Comparison of ENCODE assay signal across 17 mouse cellular contexts in genomic region chr3:80533706-80534349, GRCm38 (mm10).
DNase-seq lines count a peak whose midpoint lies in the region; ATAC-seq lines count a peak whose summit lies in the region.
"Had no signal": no experiment of that assay in that cellular context is flagged by ENCODE, and none has a peak within 500 bp of the region (broad histone marks: within the 10 kb centered on the region; RNA-seq: fewer than 3 reads in every experiment).

No protein-coding gene starts in this region.

- H3K27ac ChIP-seq in heart, embryonic 12.5 days (ENCODE audit: poor library complexity, severe bottlenecking) = no peak overlapping the region
- H3K27ac ChIP-seq: kidney, postnatal 0 days; macrophage; neural tube, embryonic 13.5 days had no signal

- H3K36me3 ChIP-seq in heart, embryonic 12.5 days = no peaks in the 10 kb centered on the region
- H3K36me3 ChIP-seq: neural tube, embryonic 13.5 days had no signal

- peak; percentile 16 to 68 for DNase-seq in layer of hippocampus, adult 18-20 months (ENCODE audit: low spot score in 2 of 2)
- no peak for DNase-seq in layer of hippocampus, adult 9-10 months (ENCODE audit: low spot score)
- DNase-seq in cerebellum, adult 9-11 months = peak; percentile 9
- peak; percentile 34 to 35 for DNase-seq in layer of hippocampus, adult 8-10 months (ENCODE audit: low spot score in 2 of 2)
- DNase-seq in right cerebral cortex, postnatal 10 days (ENCODE audit: low spot score in 2 of 2) = peak; percentile 37 to 62
- no peak for DNase-seq in spleen, adult 12 weeks (ENCODE audit: low spot score)
- no peak for DNase-seq in gastrocnemius, postnatal 10 days
- DNase-seq: adrenal gland, adult 2 months; heart, postnatal 36 days; thymus, postnatal 36 days had no signal

- no peak for ATAC-seq in heart, embryonic 12.5 days (ENCODE audit: insufficient number of reproducible peaks, low FRiP score)
- ATAC-seq: midbrain, embryonic 16.5 days; Patski had no signal

- H3K9me3 ChIP-seq in heart, embryonic 12.5 days (replicated peaks) = no peaks in the 10 kb centered on the region
- H3K9me3 ChIP-seq: neural tube, embryonic 13.5 days had no signal

- H3K4me3 ChIP-seq in heart, embryonic 12.5 days = no peak overlapping the region
- H3K4me3 ChIP-seq: neural tube, embryonic 13.5 days had no signal

- no peak overlapping the region for H3K4me2 ChIP-seq in heart, embryonic 12.5 days
- H3K4me2 ChIP-seq: neural tube, embryonic 13.5 days had no signal

- H3K27me3 ChIP-seq in heart, embryonic 12.5 days (replicated peaks) = no peaks in the 10 kb centered on the region
- H3K27me3 ChIP-seq: CH12.LX; neural tube, embryonic 13.5 days had no signal

- 69% methylated on average over 4 of the region's 4 CpGs for WGBS in heart, embryonic 12.5 days

- no peaks in the 10 kb centered on the region for H3K4me1 ChIP-seq in heart, embryonic 12.5 days (replicated peaks)
- H3K4me1 ChIP-seq: neural tube, embryonic 13.5 days had no signal

- H3K9ac ChIP-seq in heart, embryonic 12.5 days = no peak overlapping the region
- H3K9ac ChIP-seq: neural tube, embryonic 13.5 days had no signal

Comparison
In these comparisons a context has a peak if more than half of its experiments do, and no peak if none do; other contexts are left out.
1. DNase-seq: peak in layer of hippocampus, adult 18-20 months (2 of 2), cerebellum, adult 9-11 months (single experiment), layer of hippocampus, adult 8-10 months (2 of 2) and right cerebral cortex, postnatal 10 days (2 of 2); none in layer of hippocampus, adult 9-10 months (single experiment), spleen, adult 12 weeks (single experiment) and gastrocnemius, postnatal 10 days (single experiment).